Mouse (Mus musculus) MEL (cell line): Measurements from ENCODE around the gene App.

ENCODE experiments used
- CHD2 ChIP-seq: IDR thresholded peaks from 2 replicates; pipeline ENCODE4 v1.6.1; 2011; ENCODE audit warnings: low read length, improper control_type of control experiment
- CTCF ChIP-seq, 3 experiments: IDR thresholded peaks in 2 of 3; conservative IDR thresholded peaks in 1 of 3; 2 replicates each; pipeline ENCODE4 v1.5.1; 2011 to 2012; ENCODE audit warnings: low read length in 3 of 3, low read depth in 2 of 3, mild to moderate bottlenecking in 2 of 3, improper control_type of control experiment in 1 of 3, inconsistent platforms in 1 of 3, mixed read lengths in 1 of 3, moderate library complexity in 1 of 3; ENCODE audit not compliant: control insufficient read depth in 1 of 3, insufficient read depth in 1 of 3, poor library complexity in 1 of 3, severe bottlenecking in 1 of 3
- E2F4 ChIP-seq: IDR thresholded peaks from 2 replicates; pipeline ENCODE4 v1.6.1; 2011; ENCODE audit warnings: low read depth, low read length, improper control_type of control experiment, borderline replicate concordance
- EP300 ChIP-seq, 2 experiments: IDR thresholded peaks; 2 replicates each; pipeline ENCODE4 v1.6.1; 2011; ENCODE audit warnings: improper control_type of control experiment in 2 of 2, low read length in 2 of 2, low read depth in 1 of 2, mild to moderate bottlenecking in 1 of 2
- KAT2A ChIP-seq: conservative IDR thresholded peaks from 2 replicates; pipeline ENCODE4 v1.6.1; 2012; ENCODE audit warnings: low read depth, low read length, improper control_type of control experiment, inconsistent platforms
- MAZ ChIP-seq: IDR thresholded peaks from 2 replicates; pipeline ENCODE4 v1.6.1; 2012; ENCODE audit warnings: low read depth, mild to moderate bottlenecking, inconsistent platforms, low read length, improper control_type of control experiment
- MYB ChIP-seq: IDR thresholded peaks from 2 replicates; pipeline ENCODE4 v1.6.1; 2011; ENCODE audit warnings: mild to moderate bottlenecking, low read depth, low read length, improper control_type of control experiment
- MYC ChIP-seq: IDR thresholded peaks from 2 replicates; pipeline ENCODE4 v1.6.1; 2011; ENCODE audit warnings: low read depth, mild to moderate bottlenecking, low read length, improper control_type of control experiment, moderate library complexity
- NRF1 ChIP-seq: IDR thresholded peaks from 2 replicates; pipeline ENCODE4 v1.6.1; 2014; ENCODE audit warnings: low read depth, mild to moderate bottlenecking, inconsistent platforms, low read length, improper control_type of control experiment, moderate library complexity; ENCODE audit not compliant: poor library complexity, insufficient read depth, severe bottlenecking
- POLR2A ChIP-seq, 2 experiments: IDR thresholded peaks; 2 replicates each; pipeline ENCODE4 v1.6.1; 2011 to 2012; ENCODE audit warnings: low read length in 2 of 2, mild to moderate bottlenecking in 2 of 2, control low read depth in 1 of 2, improper control_type of control experiment in 1 of 2, low read depth in 1 of 2, moderate library complexity in 1 of 2; ENCODE audit not compliant: control insufficient read depth in 1 of 2, insufficient read depth in 1 of 2, poor library complexity in 1 of 2
- SMC3 ChIP-seq: IDR thresholded peaks from 2 replicates; pipeline ENCODE4 v1.6.1; 2011; ENCODE audit warnings: low read depth, low read length, improper control_type of control experiment
- TAL1 ChIP-seq: IDR thresholded peaks from 2 replicates; pipeline ENCODE4 v1.6.1; 2012; ENCODE audit warnings: mild to moderate bottlenecking, inconsistent platforms, low read length, moderate library complexity, mixed read lengths
- USF1 ChIP-seq: IDR thresholded peaks from 2 replicates; pipeline ENCODE4 v1.6.1; 2014; ENCODE audit warnings: low read depth, mild to moderate bottlenecking, inconsistent platforms, low read length, improper control_type of control experiment, moderate library complexity

GRCm38 (mm10) chr16:85155836-85156235 lies 17.7 kb downstream of the App start:
- TF ChIP-seq MYC (no peak), CTCF (IDR thresholded peaks at IDR 0.05 in 2 of 3, conservative IDR thresholded peaks at IDR 0.05 in 1 of 3; ENCODE audit: control insufficient read depth in 1 of 3, insufficient read depth in 1 of 3, low read depth in 2 of 3, low read length in 3 of 3, poor library complexity in 1 of 3, severe bottlenecking in 1 of 3) (no peak), NRF1 (no peak), POLR2A (IDR thresholded peaks at IDR 0.05; ENCODE audit: control insufficient read depth in 1 of 2, insufficient read depth in 1 of 2, low read depth in 1 of 2, low read length in 2 of 2, poor library complexity in 1 of 2) (no peak), EP300 (IDR thresholded peaks at IDR 0.05; ENCODE audit: low read depth in 1 of 2, low read length in 2 of 2) (no peak), MYB (no peak), SMC3 (no peak), TAL1 (no peak), KAT2A (no peak), CHD2 (no peak), E2F4 (no peak), MAZ (no peak), USF1 (no peak)
